Mouse (Mus musculus) embryonic fibroblast, embryonic 13.5 days (primary cell): Measurements from ENCODE around the gene Lix1l. TPM values are rescaled to one million over a fixed set of nuclear protein-coding genes. Genes with fewer than 3 reads are reported as not detected.
"Not testable (repeated sequence)": the region's sequence is repeated elsewhere in the genome, so short reads cannot be mapped to it uniquely, and the experiment has no call there.

Experiments used
- H3K27ac ChIP-seq: 2 replicates; pipeline ENCODE4 v1.5.1; 2012; ENCODE audit warnings: low read length, control low read depth, inconsistent platforms; ENCODE audit not compliant: insufficient read depth
- H3K4me1 ChIP-seq: 2 replicates; pipeline ENCODE4 v1.6.1; 2011; ENCODE audit warnings: low read length; ENCODE audit not compliant: control insufficient read depth, insufficient read depth
- H3K4me3 ChIP-seq: 2 replicates; pipeline ENCODE4 v1.5.1; 2011; ENCODE audit warnings: mild to moderate bottlenecking, control low read depth, low read length; ENCODE audit not compliant: insufficient read depth
- CTCF ChIP-seq: IDR thresholded peaks from 2 replicates; pipeline ENCODE4 v1.5.1; 2011; ENCODE audit warnings: mild to moderate bottlenecking, control low read depth, low read length, moderate library complexity, borderline replicate concordance; ENCODE audit not compliant: insufficient read depth
- POLR2A ChIP-seq: IDR thresholded peaks from 2 replicates; pipeline ENCODE4 v1.6.1; 2011; ENCODE audit warnings: low read depth, mild to moderate bottlenecking, control low read depth, low read length, moderate library complexity
- polyA plus RNA-seq: library from polyadenylated mRNA; stranded (reverse); fragments of >200 nt; gene quantifications from 2 replicates; pipeline ENCODE4 v1.2.4, GENCODE M21; 2011; ENCODE audit warnings: low read depth; ENCODE audit not compliant: missing spikeins, insufficient read length

Gene Lix1l
- polyA plus RNA-seq, 1 experiment = 123 TPM

DNA sequence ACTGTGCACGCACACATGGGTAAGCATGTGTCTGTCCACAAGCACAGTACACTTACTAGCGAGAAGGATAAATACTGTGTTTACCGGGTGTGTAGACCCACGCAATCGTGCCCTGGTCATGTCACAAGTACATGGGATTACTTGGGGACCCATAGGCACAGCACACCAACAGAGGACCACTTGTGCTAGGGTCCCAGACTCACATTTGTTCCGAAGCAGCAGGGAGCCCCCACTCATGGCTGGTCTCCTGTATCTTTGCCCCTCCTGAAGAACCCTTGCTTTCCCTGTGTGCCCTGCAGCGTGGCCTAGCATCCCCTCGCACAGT is 1.9 kb upstream of the Lix1l start:
- H3K4me1 ChIP-seq = peaks cover 14% of the 10 kb centered on the region
- TF ChIP-seq CTCF (no peak), POLR2A (no peak)
- no peak overlapping the region for H3K4me3 ChIP-seq
- H3K27ac ChIP-seq = no peak overlapping the region

DNA sequence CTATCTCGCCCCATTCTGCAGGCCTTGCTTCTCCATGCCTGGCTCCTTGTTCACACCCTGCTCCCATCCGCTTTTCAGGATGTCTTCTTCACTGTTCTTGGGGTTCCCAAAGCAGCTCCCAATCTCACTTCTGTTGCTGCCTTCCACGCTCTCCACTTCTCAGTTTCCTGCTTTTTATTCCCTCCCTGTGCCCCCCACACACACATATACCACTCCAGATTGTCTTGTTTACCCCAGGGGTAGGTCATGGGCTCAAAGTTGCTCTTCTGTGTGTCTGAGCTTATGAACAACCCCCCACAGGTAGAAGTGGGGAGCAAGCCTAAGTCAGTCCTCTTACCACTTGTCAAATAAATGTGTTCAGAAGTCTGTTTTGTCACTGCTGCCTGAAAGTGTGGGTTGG is 1.5 kb upstream of the Lix1l start:
- H3K4me3 ChIP-seq = no peak overlapping the region
- H3K4me1 ChIP-seq = peaks cover 14% of the 10 kb centered on the region
- H3K27ac ChIP-seq = peak overlapping the region; percentile 48; the same call in 1 of the 2 replicates

DNA sequence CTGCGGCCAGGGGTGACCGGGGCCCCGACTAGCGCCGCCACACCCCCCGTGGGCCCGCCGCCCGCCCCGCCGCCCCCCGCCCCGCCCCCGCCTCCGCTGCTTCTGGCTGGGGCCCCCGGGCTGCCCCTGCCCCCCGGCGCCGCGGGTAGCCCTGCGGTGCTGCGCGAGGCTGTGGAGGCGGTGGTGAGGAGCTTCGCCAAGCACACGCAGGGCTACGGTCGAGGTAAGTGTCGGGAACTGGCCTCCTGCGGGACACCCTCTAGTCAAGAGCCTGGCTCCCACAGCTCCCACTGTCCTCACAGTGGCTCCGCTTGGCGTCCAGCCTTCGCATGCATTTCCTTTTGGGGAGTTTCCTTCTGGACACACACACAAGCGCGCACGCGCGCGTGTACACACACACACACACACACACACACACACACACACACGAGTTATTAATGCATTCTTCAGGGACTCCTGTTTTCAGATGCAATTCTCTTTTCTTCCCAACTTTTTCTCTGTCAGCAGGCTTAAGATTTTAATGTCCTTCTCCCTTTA is 370 bp downstream of the Lix1l start:
- TF ChIP-seq CTCF (no peak), POLR2A (peak; percentile 80)
- Histone ChIP-seq H3K4me1 (peaks cover 14% of the 10 kb centered on the region), H3K27ac (peak overlapping the region; percentile 90), H3K4me3 (peak overlapping the region; percentile 51)

More for the DNA sequence above, 1.5 kb upstream of the Lix1l start:
- TF ChIP-seq CTCF (no peak), POLR2A (no peak)

DNA sequence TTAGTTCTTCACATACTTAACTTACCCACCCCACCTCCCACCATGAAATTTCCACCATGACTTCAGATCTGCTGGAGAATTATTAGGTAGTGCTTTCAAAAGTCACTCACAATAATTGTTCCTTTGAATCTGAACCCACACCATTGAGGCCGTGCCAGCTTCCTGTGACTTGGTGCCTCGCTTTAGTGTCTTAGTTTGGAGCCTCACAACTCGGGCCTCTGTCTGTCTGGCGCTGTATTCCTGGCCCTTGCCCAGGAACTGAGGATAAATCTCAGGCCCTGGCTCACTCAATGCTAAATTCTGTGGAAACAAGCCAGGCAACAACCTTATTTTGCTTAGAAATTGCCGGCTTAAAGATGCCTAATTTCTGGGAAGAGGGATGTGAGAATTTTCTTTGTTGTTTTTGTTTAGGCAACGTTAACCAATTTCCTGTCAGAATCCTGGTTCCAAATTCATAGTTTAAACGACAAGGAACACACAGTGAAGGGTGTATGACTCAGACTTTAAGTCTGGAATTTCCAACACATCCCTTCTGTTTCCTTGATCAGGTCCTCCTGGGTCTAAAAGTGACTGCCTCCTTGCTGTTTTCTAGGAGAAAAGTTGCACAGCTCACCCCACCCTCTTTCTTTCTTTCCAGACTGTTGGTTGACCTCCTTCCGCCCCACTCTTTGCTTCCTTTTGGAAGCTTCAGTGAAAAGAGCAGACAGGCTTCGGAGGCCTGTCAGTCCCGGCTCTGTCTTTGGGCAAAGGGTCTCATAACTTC is 1.2 kb downstream of the Lix1l start:
- Histone ChIP-seq H3K27ac (peak overlapping the region; percentile 90), H3K4me1 (peaks cover 14% of the 10 kb centered on the region), H3K4me3 (peak overlapping the region; percentile 51)
- TF ChIP-seq POLR2A (no peak; the same call in 1 of the 2 replicates), CTCF (no peak)

DNA sequence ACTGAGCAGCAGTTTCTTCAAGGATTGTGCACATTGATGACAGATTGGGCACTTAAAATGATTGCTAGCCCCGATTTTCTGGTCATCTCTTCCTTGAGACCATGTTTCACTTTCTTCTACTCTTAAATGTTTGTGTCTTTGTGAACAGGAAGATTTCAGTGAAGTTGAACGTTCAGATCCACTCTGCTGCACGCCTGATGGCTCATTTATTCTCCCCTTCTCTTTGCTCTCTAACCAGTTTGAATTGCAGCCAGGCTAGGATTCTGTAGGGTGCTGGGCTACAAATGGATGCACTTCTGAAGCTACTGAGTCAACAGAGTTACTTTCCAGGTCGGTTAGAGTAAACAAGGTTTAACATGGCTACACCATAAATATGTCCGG is 1.7 kb downstream of the Lix1l start:
- H3K4me3 ChIP-seq = peak overlapping the region; percentile 51
- H3K4me1 ChIP-seq = peaks cover 14% of the 10 kb centered on the region
- peak overlapping the region; percentile 90 for H3K27ac ChIP-seq
- TF ChIP-seq POLR2A = no peak; the same call in 1 of the 2 replicates
- TF ChIP-seq CTCF = no peak

DNA sequence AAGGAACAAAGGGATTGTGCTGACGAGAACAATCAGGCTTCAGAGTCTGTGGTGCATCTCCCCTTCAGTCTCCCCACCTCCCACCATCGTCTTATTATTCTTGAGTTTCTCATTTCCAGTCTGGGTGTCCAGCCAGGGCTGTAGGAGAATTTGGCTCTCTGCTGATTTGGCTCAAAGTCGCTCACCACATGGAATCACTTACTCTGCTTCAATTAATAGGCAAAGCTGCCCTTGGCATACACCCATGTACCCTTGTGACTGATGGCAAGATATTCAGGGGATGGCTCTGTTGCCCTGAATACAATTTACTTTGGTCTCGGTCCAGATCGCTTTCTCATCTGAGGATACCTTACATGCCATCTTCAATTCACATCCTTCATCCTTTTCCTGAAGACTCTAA is 2.4 kb downstream of the Lix1l start:
- TF ChIP-seq CTCF = no peak
- no peak for TF ChIP-seq POLR2A
- Histone ChIP-seq H3K4me1 (peaks cover 14% of the 10 kb centered on the region), H3K27ac (peak overlapping the region; percentile 90), H3K4me3 (peak overlapping the region; percentile 51; the same call in 1 of the 2 replicates)

DNA sequence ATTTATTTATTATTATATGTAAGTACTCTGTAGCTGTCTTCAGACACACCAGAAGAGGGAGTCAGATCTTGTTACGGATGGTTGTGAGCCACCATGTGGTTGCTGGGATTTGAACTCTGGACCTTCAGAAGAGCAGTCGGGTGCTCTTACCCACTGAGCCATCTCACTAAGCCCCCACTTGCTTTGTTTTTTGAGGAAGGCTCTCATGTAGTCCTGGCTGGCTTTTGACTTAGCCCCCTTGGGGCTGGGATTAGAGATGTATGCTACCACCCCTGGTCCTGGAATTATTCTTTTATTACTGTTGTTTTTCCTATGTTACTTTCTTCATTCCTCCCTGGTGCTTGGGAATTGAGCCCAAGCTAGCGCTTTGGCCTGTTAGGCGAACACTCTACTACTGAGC is 5.1 kb downstream of the Lix1l start:
- not testable (repeated sequence) for H3K4me1 ChIP-seq, H3K27ac ChIP-seq, H3K4me3 ChIP-seq

DNA sequence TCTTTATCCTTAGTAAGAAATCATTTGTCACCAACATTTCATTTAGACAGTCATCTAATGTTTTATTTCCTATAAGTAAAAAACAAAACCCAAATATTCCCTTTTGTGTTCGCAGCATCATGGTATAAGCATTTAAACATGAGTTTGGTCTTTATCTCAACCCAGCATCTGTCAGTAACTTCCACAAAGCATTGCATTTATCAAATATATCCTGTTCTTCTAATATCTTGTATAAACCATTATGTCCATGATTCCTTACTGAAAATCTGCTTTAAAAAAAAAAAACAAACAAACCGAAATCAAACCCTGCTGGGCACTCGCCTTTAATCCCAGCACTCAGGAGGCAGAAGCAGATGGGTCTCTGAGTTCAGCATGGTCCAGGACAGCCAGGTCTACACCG is 5.7 kb downstream of the Lix1l start:
- no peak for TF ChIP-seq CTCF
- TF ChIP-seq POLR2A = no peak
- no peak overlapping the region for H3K4me3 ChIP-seq
- H3K4me1 ChIP-seq = peaks cover 7% of the 10 kb centered on the region; the same call in 1 of the 2 replicates
- H3K27ac ChIP-seq = no peak overlapping the region

DNA sequence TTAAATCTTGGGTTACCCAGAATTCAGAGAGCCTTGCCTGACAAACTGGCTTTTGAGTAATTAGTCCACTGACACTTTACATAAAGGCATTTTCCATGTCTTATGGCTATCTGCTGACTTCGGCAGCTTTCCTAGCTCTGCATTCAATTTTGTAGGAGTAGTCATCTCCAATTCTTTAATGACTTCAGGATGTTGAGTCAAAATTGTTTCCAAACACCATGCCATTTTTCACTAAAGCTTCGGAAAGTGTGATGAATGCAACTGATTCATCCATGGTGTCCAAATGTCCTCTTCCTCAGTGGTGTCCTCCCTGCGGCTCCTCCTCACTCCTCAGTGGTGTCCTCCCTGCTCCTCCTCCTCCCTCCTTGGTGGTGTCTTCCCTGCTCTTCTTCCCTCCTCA is 17.0 kb downstream of the Lix1l start:
- no peaks in the 10 kb centered on the region for H3K4me1 ChIP-seq
- H3K4me3 ChIP-seq = no peak overlapping the region
- TF ChIP-seq CTCF (no peak), POLR2A (no peak)
- peak overlapping the region; percentile 32; the same call in 1 of the 2 replicates for H3K27ac ChIP-seq

DNA sequence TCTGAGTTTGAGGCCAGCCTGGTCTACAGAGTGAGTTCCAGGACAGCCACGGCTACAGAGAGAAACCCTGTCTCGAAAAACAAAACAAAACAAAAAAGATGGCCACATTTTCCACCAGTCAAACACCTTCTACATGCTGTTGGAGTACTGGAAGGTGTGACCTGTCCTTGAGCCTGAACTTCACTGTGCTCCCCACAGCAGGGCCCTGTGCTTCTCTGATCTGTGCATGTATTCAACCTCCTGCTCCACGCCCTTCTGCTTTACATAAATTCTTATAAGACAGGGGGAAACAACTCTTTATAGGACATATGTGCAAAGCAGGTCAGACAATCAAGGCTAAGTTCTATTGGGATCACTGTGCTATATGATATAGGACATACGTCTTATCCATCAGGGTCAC is 22.3 kb downstream of the Lix1l start:
- Histone ChIP-seq H3K4me1 (no peaks in the 10 kb centered on the region), H3K4me3 (no peak overlapping the region), H3K27ac (no peak overlapping the region)
- TF ChIP-seq POLR2A (no peak), CTCF (no peak)
